Mouse (Mus musculus): ENCODE results near the gene Foxs1. TPM values are rescaled to one million over a fixed set of nuclear protein-coding genes. Genes with fewer than 3 reads are reported as not detected.

The Foxs1 gene
- polyA plus RNA-seq, 1 experiment: 6.4 TPM

DNA sequence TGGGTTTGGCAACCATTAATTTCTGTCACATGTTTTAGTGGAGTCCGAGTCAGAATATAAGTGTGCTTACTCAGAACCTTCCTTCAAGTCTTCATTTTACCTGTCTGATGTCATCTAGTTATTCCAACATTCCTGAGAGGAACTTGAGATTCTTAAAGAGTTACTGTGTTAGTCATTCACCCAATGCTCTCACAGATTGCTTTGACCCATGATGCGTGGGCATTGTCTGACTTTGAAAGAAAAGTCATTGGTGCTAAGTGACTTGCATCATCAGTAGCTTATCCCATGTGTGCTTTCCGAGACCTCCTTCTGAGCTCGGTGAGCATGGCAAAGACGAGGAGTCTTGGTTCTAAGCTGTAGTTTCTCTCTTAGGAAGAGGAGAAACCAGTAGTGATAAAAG, 44.2 kb downstream of the Foxs1 start:
- TF ChIP-seq POLR2A (IDR thresholded peaks at IDR 0.05; ENCODE audit: low read depth, low read length) (no peak), CTCF (conservative IDR thresholded peaks at IDR 0.05; ENCODE audit: insufficient read depth, insufficient read length, low read depth, low read length) (no peak)
- no peaks in the 10 kb centered on the region for H3K36me3 ChIP-seq (ENCODE audit: control insufficient read depth, insufficient read depth, low read length)
- no peak for DNase-seq
- no peaks in the 10 kb centered on the region for H3K27me3 ChIP-seq (replicated peaks; ENCODE audit: control insufficient read depth, insufficient read depth, low read length)
- H3K4me3 ChIP-seq (ENCODE audit: insufficient read depth, low read depth, low read length): no peak overlapping the region
- no peak overlapping the region for H3K27ac ChIP-seq (ENCODE audit: insufficient read depth, low read depth, low read length)
- 73% methylated on average over 5 of the region's 5 CpGs for WGBS
- no peaks in the 10 kb centered on the region for H3K4me1 ChIP-seq (ENCODE audit: control insufficient read depth, insufficient read depth, low read length)

GRCm38 (mm10) chr2:152887230-152887629, 45.8 kb downstream of the Foxs1 start:
- Histone ChIP-seq H3K27ac (ENCODE audit: insufficient read depth, low read depth, low read length) (no peak overlapping the region), H3K36me3 (ENCODE audit: control insufficient read depth, insufficient read depth, low read length) (no peaks in the 10 kb centered on the region), H3K4me1 (ENCODE audit: control insufficient read depth, insufficient read depth, low read length) (no peaks in the 10 kb centered on the region), H3K4me3 (ENCODE audit: insufficient read depth, low read depth, low read length) (no peak overlapping the region), H3K27me3 (replicated peaks; ENCODE audit: control insufficient read depth, insufficient read depth, low read length) (no peaks in the 10 kb centered on the region)
- TF ChIP-seq CTCF (conservative IDR thresholded peaks at IDR 0.05; ENCODE audit: insufficient read depth, insufficient read length, low read depth, low read length) (no peak), POLR2A (IDR thresholded peaks at IDR 0.05; ENCODE audit: low read depth, low read length) (no peak)
- 85% methylated on average over 3 of the region's 3 CpGs for WGBS
- DNase-seq: no peak

- Histone ChIP-seq H3K36me3 (ENCODE audit: control insufficient read depth, insufficient read depth, low read length) (no peaks in the 10 kb centered on the region), H3K27ac (ENCODE audit: insufficient read depth, low read depth, low read length) (no peak overlapping the region), H3K4me1 (ENCODE audit: control insufficient read depth, insufficient read depth, low read length) (no peaks in the 10 kb centered on the region), H3K4me3 (ENCODE audit: insufficient read depth, low read depth, low read length) (no peak overlapping the region), H3K27me3 (replicated peaks; ENCODE audit: control insufficient read depth, insufficient read depth, low read length) (no peaks in the 10 kb centered on the region)
- TF ChIP-seq CTCF (conservative IDR thresholded peaks at IDR 0.05; ENCODE audit: insufficient read depth, insufficient read length, low read depth, low read length): no peak
- TF ChIP-seq POLR2A (IDR thresholded peaks at IDR 0.05; ENCODE audit: low read depth, low read length): no peak
- DNase-seq: no peak
- WGBS: 94% methylated on average over 6 of the region's 6 CpGs
Observed at GRCm38 (mm10) chr2:152884101-152884645, 48.8 kb downstream of the Foxs1 start.

Other genes with a start within 250 kb of the Foxs1 start
- gene Mcts2, start 246.2 kb downstream of the Foxs1 start, polyA plus RNA-seq (2012; rRNA removed): 8.4 and 10.1 TPM in 2 replicates
- 156 and 235 TPM in 2 replicates for gene Id1, start 197.0 kb downstream of the Foxs1 start, polyA plus RNA-seq (2012; rRNA removed)
- 2.9 and 3.1 TPM in 2 replicates for gene Cox4i2, start 179.0 kb downstream of the Foxs1 start, polyA plus RNA-seq (2012; rRNA removed)
- 126 and 129 TPM in 2 replicates for gene Bcl2l1, start 101.5 kb downstream of the Foxs1 start, polyA plus RNA-seq (2012; rRNA removed)
- gene Tpx2, start 85.2 kb downstream of the Foxs1 start, polyA plus RNA-seq (2012; rRNA removed): 0.22 and 0.39 TPM in 2 replicates
- 0.07 and 1.1 TPM in 2 replicates for gene Mylk2, start 21.9 kb downstream of the Foxs1 start, polyA plus RNA-seq (2012; rRNA removed)
- 12.3 and 20.6 TPM in 2 replicates for gene Dusp15, start 18.5 kb upstream of the Foxs1 start, polyA plus RNA-seq (2012; rRNA removed)
- gene Ttll9, start 29.3 kb upstream of the Foxs1 start, polyA plus RNA-seq (2012; rRNA removed): 0.46 and 1.0 TPM in 2 replicates
- gene Pdrg1, start 82.2 kb upstream of the Foxs1 start, polyA plus RNA-seq (2012; rRNA removed): 55.7 and 68.4 TPM in 2 replicates
- not detected in 2 replicates for gene Xkr7, start 98.6 kb upstream of the Foxs1 start, polyA plus RNA-seq (2012; rRNA removed)
- gene Ccm2l, start 132.7 kb upstream of the Foxs1 start, polyA plus RNA-seq (2012; rRNA removed): 23.0 and 25.1 TPM in 2 replicates
- gene Hck, start 175.3 kb upstream of the Foxs1 start, polyA plus RNA-seq (2012; rRNA removed): 2.9 and 4.4 TPM in 2 replicates
- 46.0 and 49.5 TPM in 2 replicates for gene Tm9sf4, start 228.1 kb upstream of the Foxs1 start, polyA plus RNA-seq (2012; rRNA removed)

Data from kidney, adult 2 months (tissue).